Mouse (Mus musculus): ENCODE data around the gene Cldn7. TPM values are rescaled to one million over a fixed set of nuclear protein-coding genes. Genes with fewer than 3 reads are reported as not detected.

The Cldn7 gene
- not detected in 2 replicates for polyA plus RNA-seq (2021; fragmentation: Nextera tagmentation)
- long read RNA-seq, experiment 1, result 0 reads
- long read RNA-seq, experiment 2, result 0 reads

GRCm38 (mm10) chr11:69964650-69965270 lies at the start of gene Cldn7:
Gene Cldn7, plus strand, starts transcription at chr11:69964779.

GRCm38 (mm10) chr11:69921114-69922011 lies 43.2 kb upstream of the Cldn7 start, which contains the start of gene Eif5a:
Gene Eif5a, minus strand, starts transcription at chr11:69921958.

GRCm38 (mm10) chr11:69935137-69935879 lies 29.3 kb upstream of the Cldn7 start, which contains the start of gene Ybx2:
Gene Ybx2, plus strand, starts transcription at chr11:69935796.

DNA sequence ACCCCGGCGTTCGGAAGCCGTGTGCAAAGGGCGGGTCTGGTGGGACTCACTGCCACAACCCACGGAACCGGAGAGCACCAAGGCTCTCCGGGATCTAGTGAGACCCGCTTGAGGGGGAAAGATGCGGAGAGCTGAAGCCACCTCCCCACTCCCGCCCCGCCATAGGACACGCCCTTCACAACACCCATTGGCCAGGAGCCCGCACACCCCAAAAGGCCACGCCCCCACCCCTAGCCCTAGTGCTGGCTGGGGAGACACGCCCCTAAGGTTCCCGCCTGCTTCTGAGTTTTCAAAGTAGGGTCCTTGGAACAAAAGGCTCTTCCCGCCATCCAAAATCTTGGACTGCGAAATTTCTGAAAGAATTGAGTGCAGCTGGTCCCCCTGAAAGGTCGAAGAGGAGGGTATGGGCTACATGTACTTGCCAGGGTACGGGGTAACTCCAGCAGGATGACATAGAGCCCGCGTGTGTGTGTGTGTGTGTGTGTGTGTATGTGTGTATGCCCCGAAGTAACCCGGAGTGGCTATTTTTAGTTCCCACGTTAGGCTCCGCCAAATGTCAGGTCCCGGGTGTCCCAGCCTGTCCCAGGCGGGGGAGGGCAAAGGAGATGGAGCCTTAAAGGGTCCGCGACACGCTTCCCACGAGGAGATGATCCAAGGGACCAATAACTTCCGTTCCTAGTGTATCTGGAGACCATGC lies 16.4 kb upstream of the Cldn7 start, which contains the start of gene Slc2a4:
Gene Slc2a4 (minus strand): TSS at position 123 of the 697 bp plus-strand sequence.

GRCm38 (mm10) chr11:69981141-69981762 lies 16.7 kb downstream of the Cldn7 start, which contains the start of gene Ctdnep1:
Gene Ctdnep1, plus strand, starts transcription at chr11:69981156.

GRCm38 (mm10) chr11:69982225-69982624 lies 17.6 kb downstream of the Cldn7 start, which contains the start of gene Elp5:
Gene Elp5, minus strand, starts transcription at chr11:69982517.

GRCm38 (mm10) chr11:69990850-69991691 lies 26.5 kb downstream of the Cldn7 start, which contains the start of gene Gabarap:
Gene Gabarap, plus strand, starts transcription at chr11:69991143.

DNA sequence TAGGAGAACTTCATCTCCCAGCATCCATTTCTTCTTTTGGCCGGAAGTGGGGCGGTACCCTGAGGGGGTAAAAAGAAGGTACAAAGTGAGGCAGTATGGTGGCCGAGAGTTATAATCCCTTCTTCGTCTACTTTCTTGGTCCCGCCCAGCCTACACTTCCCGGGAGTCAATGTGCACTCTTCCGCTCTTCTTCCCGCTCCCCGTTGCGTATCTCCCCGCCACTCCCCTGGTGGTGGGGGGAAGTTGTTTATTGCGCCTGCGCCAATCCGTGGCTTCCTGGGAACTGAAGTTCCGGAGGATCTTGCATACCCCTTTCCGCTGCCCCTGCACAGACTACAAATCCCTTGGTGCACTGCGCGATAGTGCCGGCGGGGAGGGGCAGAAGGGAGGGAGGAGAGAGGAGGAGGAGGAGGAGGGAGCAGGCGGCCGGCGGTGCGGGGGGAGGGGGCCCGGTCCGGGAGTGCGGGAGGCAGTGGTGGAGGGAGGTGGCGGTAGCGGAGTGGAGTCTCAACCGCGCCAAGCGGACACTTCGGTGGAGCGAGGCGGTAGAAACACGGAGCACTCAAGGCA lies 30.9 kb downstream of the Cldn7 start, which contains the start of gene Phf23:
Gene Phf23 (plus strand): TSS at position 387 of the 570 bp plus-strand sequence.

GRCm38 (mm10) chr11:70000396-70000898 lies 35.9 kb downstream of the Cldn7 start, which contains the start of gene Dvl2:
Gene Dvl2, plus strand, starts transcription at chr11:70000595.

GRCm38 (mm10) chr11:70014880-70015558 lies 50.4 kb downstream of the Cldn7 start, which contains the start of gene Acadvl:
Gene Acadvl, minus strand, starts transcription at chr11:70015411.

DNA sequence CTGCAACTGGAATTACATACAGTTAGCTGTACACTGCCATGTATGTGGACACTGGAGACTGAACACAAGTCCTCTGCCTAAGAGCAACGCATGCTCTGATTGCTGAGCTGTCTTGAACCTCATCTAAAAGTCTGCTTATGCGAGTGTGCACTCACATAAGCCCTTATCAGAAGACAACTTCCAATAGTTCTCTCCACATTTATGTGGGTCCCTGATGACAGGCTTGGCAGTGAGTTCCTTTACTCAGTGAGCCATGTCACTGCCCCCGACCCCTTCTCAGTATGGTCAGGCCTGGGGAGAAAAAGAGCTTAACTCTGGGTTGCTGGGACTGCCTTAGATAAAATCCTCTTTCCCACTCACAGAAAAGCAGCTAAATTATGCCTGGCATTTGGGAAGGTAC lies 52.1 kb downstream of the Cldn7 start, which contains the start of gene Dlg4:
Gene Dlg4 (plus strand): TSS at position 274 of the 400 bp plus-strand sequence.

Other genes starting within 250 kb of the Cldn7 start
- 3.9 and 7.0 TPM in 2 replicates for gene Polr2a, start 206.1 kb upstream of the Cldn7 start, polyA plus RNA-seq (2021; fragmentation: Nextera tagmentation)
- not detected in 2 replicates for gene Slc35g3, start 202.8 kb upstream of the Cldn7 start, polyA plus RNA-seq (2021; fragmentation: Nextera tagmentation)
- gene Zbtb4, start 198.9 kb upstream of the Cldn7 start, polyA plus RNA-seq (2021; fragmentation: Nextera tagmentation), result 6.7 and 9.8 TPM in 2 replicates
- gene Chrnb1, start 168.8 kb upstream of the Cldn7 start, polyA plus RNA-seq (2021; fragmentation: Nextera tagmentation), result 0.17 and 0.19 TPM in 2 replicates
- 2.3 and 2.7 TPM in 2 replicates for gene Fgf11, start 162.9 kb upstream of the Cldn7 start, polyA plus RNA-seq (2021; fragmentation: Nextera tagmentation)
- gene Tmem102, start 159.2 kb upstream of the Cldn7 start, polyA plus RNA-seq (2021; fragmentation: Nextera tagmentation), result 0.39 and 0.40 TPM in 2 replicates
- not detected in 2 replicates for gene Gm39566, start 149.5 kb upstream of the Cldn7 start, polyA plus RNA-seq (2021; fragmentation: Nextera tagmentation)
- not detected in 2 replicates for gene Spem2, start 146.3 kb upstream of the Cldn7 start, polyA plus RNA-seq (2021; fragmentation: Nextera tagmentation)
- not detected in 2 replicates for gene Spem1, start 142.6 kb upstream of the Cldn7 start, polyA plus RNA-seq (2021; fragmentation: Nextera tagmentation)
- gene Nlgn2, start 127.0 kb upstream of the Cldn7 start, polyA plus RNA-seq (2021; fragmentation: Nextera tagmentation), result 12.4 and 16.8 TPM in 2 replicates
- 510 and 573 TPM in 2 replicates for gene Tmem256, start 126.3 kb upstream of the Cldn7 start, polyA plus RNA-seq (2021; fragmentation: Nextera tagmentation)
- gene Plscr3, start 118.4 kb upstream of the Cldn7 start, polyA plus RNA-seq (2021; fragmentation: Nextera tagmentation), result 4.0 and 11.7 TPM in 2 replicates
- 0.08 TPM in 1 of 2 replicates, not detected in the other for gene Tnk1, start 106.0 kb upstream of the Cldn7 start, polyA plus RNA-seq (2021; fragmentation: Nextera tagmentation)
- not detected in 2 replicates for gene Tmem95, start 86.8 kb upstream of the Cldn7 start, polyA plus RNA-seq (2021; fragmentation: Nextera tagmentation)
- 0.42 and 0.43 TPM in 2 replicates for gene Kctd11, start 83.4 kb upstream of the Cldn7 start, polyA plus RNA-seq (2021; fragmentation: Nextera tagmentation)
- not detected in 2 replicates for gene Acap1, start 69.2 kb upstream of the Cldn7 start, polyA plus RNA-seq (2021; fragmentation: Nextera tagmentation)
- 0.20 and 0.37 TPM in 2 replicates for gene 2810408A11Rik, start 63.8 kb upstream of the Cldn7 start, polyA plus RNA-seq (2021; fragmentation: Nextera tagmentation)
- gene Neurl4, start 63.7 kb upstream of the Cldn7 start, polyA plus RNA-seq (2021; fragmentation: Nextera tagmentation), result 8.7 and 12.8 TPM in 2 replicates
- 19.7 and 23.9 TPM in 2 replicates for gene Gps2, start 50.9 kb upstream of the Cldn7 start, polyA plus RNA-seq (2021; fragmentation: Nextera tagmentation)
- gene Eif5a, start 42.8 kb upstream of the Cldn7 start, polyA plus RNA-seq (2021; fragmentation: Nextera tagmentation), result 765 and 797 TPM in 2 replicates
- gene Ybx2, start 29.0 kb upstream of the Cldn7 start, polyA plus RNA-seq (2021; fragmentation: Nextera tagmentation), result 0.92 TPM in 1 of 2 replicates, not detected in the other
- gene Slc2a4, start 16.6 kb upstream of the Cldn7 start, polyA plus RNA-seq (2021; fragmentation: Nextera tagmentation), result 0.61 and 0.64 TPM in 2 replicates
- gene Ctdnep1, start 16.4 kb downstream of the Cldn7 start, polyA plus RNA-seq (2021; fragmentation: Nextera tagmentation), result 16.4 and 21.9 TPM in 2 replicates
- gene Elp5, start 17.7 kb downstream of the Cldn7 start, polyA plus RNA-seq (2021; fragmentation: Nextera tagmentation), result 112 and 113 TPM in 2 replicates
- 291 and 457 TPM in 2 replicates for gene Gabarap, start 26.4 kb downstream of the Cldn7 start, polyA plus RNA-seq (2021; fragmentation: Nextera tagmentation)
- gene Phf23, start 31.0 kb downstream of the Cldn7 start, polyA plus RNA-seq (2021; fragmentation: Nextera tagmentation), result 9.2 and 18.6 TPM in 2 replicates
- gene Dvl2, start 35.8 kb downstream of the Cldn7 start, polyA plus RNA-seq (2021; fragmentation: Nextera tagmentation), result 1.6 and 4.0 TPM in 2 replicates
- 40.5 and 55.2 TPM in 2 replicates for gene Acadvl, start 50.6 kb downstream of the Cldn7 start, polyA plus RNA-seq (2021; fragmentation: Nextera tagmentation)
- gene Dlg4, start 52.2 kb downstream of the Cldn7 start, polyA plus RNA-seq (2021; fragmentation: Nextera tagmentation), result 50.8 and 69.9 TPM in 2 replicates
- 3.1 and 3.3 TPM in 2 replicates for gene Asgr1, start 89.3 kb downstream of the Cldn7 start, polyA plus RNA-seq (2021; fragmentation: Nextera tagmentation)
- gene Asgr2, start 127.9 kb downstream of the Cldn7 start, polyA plus RNA-seq (2021; fragmentation: Nextera tagmentation), result not detected in 2 replicates
- 0.83 and 1.4 TPM in 2 replicates for gene Mgl2, start 165.6 kb downstream of the Cldn7 start, polyA plus RNA-seq (2021; fragmentation: Nextera tagmentation)
- gene Clec10a, start 191.4 kb downstream of the Cldn7 start, polyA plus RNA-seq (2021; fragmentation: Nextera tagmentation), result 1.9 and 2.1 TPM in 2 replicates
- gene Slc16a11, start 248.0 kb downstream of the Cldn7 start, polyA plus RNA-seq (2021; fragmentation: Nextera tagmentation), result 5.1 and 9.8 TPM in 2 replicates